Mouse (Mus musculus): ENCODE measurements at regions not wholly inside any gene's neighbourhood (a gene's known extent, or its start where the extent isn't known, plus 50 kb on each side); places are given as distances from the start of the nearest gene placed in this dataset.
A peak's percentile ranks its signal among the peaks of the same experiment; 100 is the strongest.

DNA sequence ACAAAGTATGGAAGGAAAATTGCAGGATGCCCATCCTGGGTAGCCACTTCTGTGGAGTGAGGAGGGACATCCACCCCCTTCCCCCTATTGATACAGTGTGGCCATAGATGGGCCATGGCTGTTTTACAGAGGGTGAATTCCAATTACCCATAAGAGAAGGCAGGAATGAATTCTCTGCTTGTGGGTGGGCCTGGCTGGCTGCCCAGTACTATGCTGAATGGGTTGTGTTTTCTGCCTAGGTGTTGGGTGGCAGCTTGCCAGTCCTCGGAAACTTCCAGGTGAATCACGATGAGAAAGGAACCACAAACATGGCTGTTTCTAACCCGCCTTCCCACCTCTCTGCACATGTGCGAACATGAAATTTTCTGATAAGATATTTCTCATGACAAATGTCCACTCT is 109.0 kb upstream of the Veph1 start:
- TF ChIP-seq ZNF384 (IDR thresholded peaks at IDR 0.05; ENCODE audit: low read depth, low read length) (no peak), MAFK (IDR thresholded peaks at IDR 0.05; ENCODE audit: insufficient read depth, low read depth, low read length) (no peak), ZC3H11A (IDR thresholded peaks at IDR 0.05; ENCODE audit: borderline replicate concordance, low read depth, low read length) (no peak), CHD2 (IDR thresholded peaks at IDR 0.05; ENCODE audit: low read depth, low read length) (no peak), HCFC1 (IDR thresholded peaks at IDR 0.05; ENCODE audit: borderline replicate concordance, insufficient read depth, low read length) (no peak)

DNA sequence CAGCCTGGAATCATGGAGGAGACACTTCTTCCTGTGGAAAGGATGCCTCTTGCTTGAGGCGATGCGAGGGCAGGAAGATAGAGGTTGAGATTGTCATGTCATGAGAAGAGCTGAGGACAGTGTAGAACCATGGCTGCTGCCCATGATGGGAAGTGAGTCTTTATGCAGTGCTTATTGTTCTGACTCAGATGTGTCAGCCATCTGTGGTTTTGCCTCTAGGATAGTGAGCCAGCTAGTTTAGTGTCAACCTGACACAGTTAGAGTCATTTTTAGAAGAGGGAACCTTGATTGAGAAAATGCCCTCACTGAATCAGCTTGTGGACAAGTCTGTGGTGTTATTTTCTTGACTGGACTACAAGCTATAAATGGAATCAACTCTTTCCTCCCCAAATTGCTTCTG is 107.1 kb upstream of the Veph1 start:
- Histone ChIP-seq H3K36me3 (ENCODE audit: control insufficient read depth, insufficient read depth, low read length, poor library complexity, severe bottlenecking) (no peaks in the 10 kb centered on the region), H3K4me1 (ENCODE audit: control insufficient read depth in 2 of 2, insufficient read depth in 2 of 2, low read length in 2 of 2, poor library complexity in 1 of 2) (no peaks in the 10 kb centered on the region), H3K9ac (ENCODE audit: insufficient read depth, low read depth, low read length, poor library complexity, severe bottlenecking) (no peak overlapping the region), H3K4me3 (ENCODE audit: insufficient read depth in 1 of 2, low read depth in 1 of 2, low read length in 2 of 2, poor library complexity in 1 of 2, severe bottlenecking in 1 of 2) (no peak overlapping the region), H3K9me3 (ENCODE audit: control insufficient read depth, insufficient read depth, low read depth, low read length) (no peaks in the 10 kb centered on the region), H3K27ac (ENCODE audit: insufficient read depth, low read depth, low read length, poor library complexity, severe bottlenecking) (no peak overlapping the region)
- in situ Hi-C loops (cut with MboI; ENCODE audit: low sequenced_read_pairs in 2 of 2, unreplicated experiment in 2 of 2) = no loop called here
- TF ChIP-seq ZC3H11A (IDR thresholded peaks at IDR 0.05; ENCODE audit: borderline replicate concordance, low read depth, low read length) (no peak), ZNF384 (IDR thresholded peaks at IDR 0.05; ENCODE audit: low read depth, low read length) (no peak), CHD2 (IDR thresholded peaks at IDR 0.05; ENCODE audit: low read depth, low read length) (no peak), HCFC1 (IDR thresholded peaks at IDR 0.05; ENCODE audit: borderline replicate concordance, insufficient read depth, low read length) (no peak), MAFK (IDR thresholded peaks at IDR 0.05; ENCODE audit: insufficient read depth, low read depth, low read length) (no peak)
- DNase-seq (ENCODE audit: low read depth, low spot score) = no peak

More for the DNA sequence above, 109.0 kb upstream of the Veph1 start:
- no peaks in the 10 kb centered on the region for H3K4me1 ChIP-seq (ENCODE audit: control insufficient read depth in 2 of 2, insufficient read depth in 2 of 2, low read length in 2 of 2, poor library complexity in 1 of 2)
- H3K9me3 ChIP-seq (ENCODE audit: control insufficient read depth, insufficient read depth, low read depth, low read length) = no peaks in the 10 kb centered on the region
- in situ Hi-C loops (cut with MboI; ENCODE audit: low sequenced_read_pairs in 2 of 2, unreplicated experiment in 2 of 2) = no loop called here
- no peaks in the 10 kb centered on the region for H3K36me3 ChIP-seq (ENCODE audit: control insufficient read depth, insufficient read depth, low read length, poor library complexity, severe bottlenecking)
- H3K9ac ChIP-seq (ENCODE audit: insufficient read depth, low read depth, low read length, poor library complexity, severe bottlenecking) = no peak overlapping the region
- no peak overlapping the region for H3K27ac ChIP-seq (ENCODE audit: insufficient read depth, low read depth, low read length, poor library complexity, severe bottlenecking)
- H3K4me3 ChIP-seq (ENCODE audit: insufficient read depth in 1 of 2, low read depth in 1 of 2, low read length in 2 of 2, poor library complexity in 1 of 2, severe bottlenecking in 1 of 2) = no peak overlapping the region
- DNase-seq (ENCODE audit: low read depth, low spot score) = no peak

DNA sequence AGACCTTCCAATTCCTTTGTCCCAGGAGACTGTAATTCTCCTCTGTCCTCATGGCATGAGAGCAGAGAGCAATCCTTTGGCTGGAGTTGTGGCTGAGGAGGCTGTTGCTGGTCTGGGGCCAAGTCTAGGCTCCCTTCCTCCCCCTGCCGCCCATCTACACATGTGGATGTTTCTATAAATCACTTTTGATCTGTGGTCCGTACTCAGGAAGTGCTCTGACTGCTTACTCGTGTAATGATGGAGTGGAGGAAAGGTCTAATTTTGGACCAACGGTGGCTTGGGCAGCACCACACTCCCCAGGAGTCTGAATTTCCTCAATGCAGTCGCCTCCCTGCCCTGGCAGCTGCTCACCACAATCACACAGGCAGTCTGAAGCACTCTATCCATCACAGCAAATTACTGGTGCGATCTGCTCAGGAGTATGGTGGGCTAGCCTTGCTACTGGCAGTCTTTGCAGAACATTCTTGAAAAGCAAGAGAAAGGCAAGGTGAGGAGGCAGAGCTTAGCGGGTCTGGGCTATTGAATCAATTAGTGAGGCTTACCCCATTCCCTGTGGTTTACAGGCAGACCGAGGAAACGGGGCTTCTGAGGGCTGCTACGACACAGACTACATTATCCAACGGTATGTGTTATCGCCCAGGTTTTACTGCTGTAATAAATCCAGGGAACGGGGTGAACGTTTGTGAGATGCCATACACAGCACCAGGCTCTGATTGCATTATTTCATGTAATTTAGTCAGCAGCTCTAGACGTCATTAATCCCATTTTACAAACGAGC is 104.3 kb upstream of the Veph1 start:
- H3K9ac ChIP-seq (ENCODE audit: insufficient read depth, low read depth, low read length, poor library complexity, severe bottlenecking) = no peak overlapping the region
- in situ Hi-C loops (cut with MboI; ENCODE audit: low sequenced_read_pairs in 2 of 2, unreplicated experiment in 2 of 2) = no loop called here
- no peak overlapping the region for H3K4me3 ChIP-seq (ENCODE audit: insufficient read depth in 1 of 2, low read depth in 1 of 2, low read length in 2 of 2, poor library complexity in 1 of 2, severe bottlenecking in 1 of 2)
- TF ChIP-seq CHD2 (IDR thresholded peaks at IDR 0.05; ENCODE audit: low read depth, low read length) (no peak), HCFC1 (IDR thresholded peaks at IDR 0.05; ENCODE audit: borderline replicate concordance, insufficient read depth, low read length) (no peak), MAFK (IDR thresholded peaks at IDR 0.05; ENCODE audit: insufficient read depth, low read depth, low read length) (no peak), ZNF384 (IDR thresholded peaks at IDR 0.05; ENCODE audit: low read depth, low read length) (no peak)
- DNase-seq (ENCODE audit: low read depth, low spot score) = no peak
- no peaks in the 10 kb centered on the region for H3K4me1 ChIP-seq (ENCODE audit: control insufficient read depth in 2 of 2, insufficient read depth in 2 of 2, low read length in 2 of 2, poor library complexity in 1 of 2)
- H3K27ac ChIP-seq (ENCODE audit: insufficient read depth, low read depth, low read length, poor library complexity, severe bottlenecking) = no peak overlapping the region
- H3K36me3 ChIP-seq (ENCODE audit: control insufficient read depth, insufficient read depth, low read length, poor library complexity, severe bottlenecking) = no peaks in the 10 kb centered on the region
- H3K9me3 ChIP-seq (ENCODE audit: control insufficient read depth, insufficient read depth, low read depth, low read length) = no peaks in the 10 kb centered on the region

DNA sequence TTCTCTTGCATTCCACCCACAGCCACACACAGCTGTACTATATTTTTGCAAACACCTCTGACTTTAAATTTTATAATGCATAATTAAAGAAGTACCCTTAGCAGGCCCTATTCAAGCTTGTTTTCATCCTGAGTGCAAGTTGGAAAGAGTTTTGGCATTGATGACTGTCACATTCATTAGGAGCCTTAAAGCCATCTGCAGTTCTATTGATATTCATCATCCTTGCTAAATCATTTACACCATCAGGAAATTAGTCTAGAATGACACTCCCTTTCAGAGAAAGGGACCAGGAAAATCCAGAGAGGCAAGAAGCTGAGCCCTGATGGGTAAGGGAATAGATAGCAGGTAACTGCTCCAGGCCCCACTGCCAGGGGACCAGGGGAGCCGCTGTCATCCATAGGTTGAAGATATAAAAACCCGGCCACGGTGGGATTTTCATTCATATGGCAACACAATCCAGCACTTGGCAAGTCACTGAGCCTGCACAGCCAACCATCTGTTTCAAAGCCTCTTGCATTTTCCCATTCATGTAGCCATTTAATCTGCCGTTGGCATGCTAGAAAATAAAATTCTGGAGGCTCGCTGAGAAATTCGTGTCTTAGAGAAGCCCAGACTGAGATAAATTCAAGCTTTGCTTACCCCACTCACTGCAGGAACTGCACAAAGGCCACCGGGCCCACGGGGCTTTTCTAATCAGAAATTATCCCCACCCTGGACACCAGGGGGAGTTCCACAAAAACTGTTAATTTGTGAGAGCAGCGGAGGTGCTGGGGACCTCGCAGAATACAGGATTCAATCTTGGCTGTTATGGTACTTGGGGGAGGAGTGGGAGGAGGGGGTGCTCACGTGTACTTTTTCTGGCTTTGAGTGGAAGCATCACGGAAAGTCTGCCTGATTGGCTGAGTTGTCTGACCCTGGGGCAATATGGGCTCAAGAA is 101.8 kb upstream of the Veph1 start:
- Histone ChIP-seq H3K9ac (ENCODE audit: insufficient read depth, low read depth, low read length, poor library complexity, severe bottlenecking) (no peak overlapping the region), H3K27ac (ENCODE audit: insufficient read depth, low read depth, low read length, poor library complexity, severe bottlenecking) (no peak overlapping the region), H3K4me3 (ENCODE audit: insufficient read depth in 1 of 2, low read depth in 1 of 2, low read length in 2 of 2, poor library complexity in 1 of 2, severe bottlenecking in 1 of 2) (no peak overlapping the region), H3K36me3 (ENCODE audit: control insufficient read depth, insufficient read depth, low read length, poor library complexity, severe bottlenecking) (no peaks in the 10 kb centered on the region), H3K4me1 (ENCODE audit: control insufficient read depth in 2 of 2, insufficient read depth in 2 of 2, low read length in 2 of 2, poor library complexity in 1 of 2) (no peaks in the 10 kb centered on the region), H3K9me3 (ENCODE audit: control insufficient read depth, insufficient read depth, low read depth, low read length) (no peaks in the 10 kb centered on the region)
- in situ Hi-C loops (cut with MboI; ENCODE audit: low sequenced_read_pairs in 2 of 2, unreplicated experiment in 2 of 2) = no loop called here
- no peak for TF ChIP-seq HCFC1 (IDR thresholded peaks at IDR 0.05; ENCODE audit: borderline replicate concordance, insufficient read depth, low read length)
- no peak for TF ChIP-seq CHD2 (IDR thresholded peaks at IDR 0.05; ENCODE audit: low read depth, low read length)
- no peak for TF ChIP-seq ZNF384 (IDR thresholded peaks at IDR 0.05; ENCODE audit: low read depth, low read length)
- TF ChIP-seq ZC3H11A (IDR thresholded peaks at IDR 0.05; ENCODE audit: borderline replicate concordance, low read depth, low read length) = no peak
- TF ChIP-seq MAFK (IDR thresholded peaks at IDR 0.05; ENCODE audit: insufficient read depth, low read depth, low read length) = no peak
- DNase-seq (ENCODE audit: low read depth, low spot score) = peak; percentile 24
